Mouse (Mus musculus): ENCODE measurements around the gene Avl9. TPM values are rescaled to one million over a fixed set of nuclear protein-coding genes. Genes with fewer than 3 reads are reported as not detected.

Avl9 gene
- total RNA-seq, 2 experiments from 2014 or later: 34.7 to 37.4 TPM

DNA sequence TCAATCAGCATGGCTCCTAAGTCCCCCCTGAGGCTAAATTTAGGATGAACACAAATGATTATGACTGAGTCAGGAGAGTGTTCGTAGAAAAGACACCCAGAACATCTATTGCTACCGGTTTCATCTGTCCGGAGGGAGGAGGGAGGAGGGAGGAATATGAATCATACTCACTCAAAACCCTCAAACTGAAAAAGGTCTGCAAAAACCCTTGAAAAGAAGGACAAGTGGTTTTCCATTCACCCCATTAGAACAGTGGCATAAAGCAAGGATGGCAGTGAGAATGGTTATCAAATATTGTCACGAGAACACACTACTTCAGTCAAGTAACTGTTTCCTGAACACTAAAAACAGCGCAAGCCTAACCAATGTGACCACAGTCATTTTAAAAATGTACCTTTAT lies 70.4 kb downstream of the Avl9 start:
- intact Hi-C loops (cut with DNase I): no loop called here

GRCm38 (mm10) chr6:56787668-56788067 lies 73.0 kb downstream of the Avl9 start:
- DNase-seq (ENCODE audit: extremely low spot score in 1 of 2, low spot score in 2 of 2): no peak
- intact Hi-C loops (cut with DNase I): no loop called here

More for the DNA sequence above, 70.4 kb downstream of the Avl9 start:
- no peak for DNase-seq (ENCODE audit: extremely low spot score in 1 of 2, low spot score in 2 of 2)

GRCm38 (mm10) chr6:56789336-56789735 lies 74.6 kb downstream of the Avl9 start:
- intact Hi-C loops (cut with DNase I): no loop called here
- DNase-seq (ENCODE audit: extremely low spot score in 1 of 2, low spot score in 2 of 2): no peak

- intact Hi-C loops (cut with DNase I): no loop called here
- no peak for DNase-seq (ENCODE audit: extremely low spot score in 1 of 2, low spot score in 2 of 2)
These were observed 80.1 kb downstream of the Avl9 start for GRCm38 (mm10) chr6:56794834-56795233.

- no peak for DNase-seq (ENCODE audit: extremely low spot score in 1 of 2, low spot score in 2 of 2)
- intact Hi-C loops (cut with DNase I): no loop called here
These were observed 81.5 kb downstream of the Avl9 start for GRCm38 (mm10) chr6:56796232-56796631.

DNA sequence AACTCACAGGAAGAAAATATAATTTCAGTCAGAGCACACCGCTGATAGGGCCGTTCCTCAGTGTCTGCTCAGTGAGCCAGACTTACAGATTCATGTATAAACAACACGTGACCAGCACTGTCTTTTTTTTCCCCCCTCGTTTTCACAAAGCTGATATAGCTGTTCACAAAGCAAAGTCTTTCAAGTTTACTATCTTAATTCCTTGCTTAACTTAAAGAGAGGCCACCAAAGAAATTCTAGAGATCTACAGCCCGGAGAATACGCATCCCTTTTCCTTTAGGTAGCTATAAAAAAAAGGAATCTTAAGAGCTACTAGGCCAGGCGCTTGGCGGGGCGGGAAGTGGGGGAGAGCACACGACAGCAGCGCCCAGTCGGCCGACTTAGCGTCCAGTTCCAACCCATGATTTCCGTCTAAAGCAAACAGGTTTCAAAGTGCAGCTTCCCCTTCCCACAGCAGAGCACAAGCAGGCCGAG lies 82.0 kb downstream of the Avl9 start:
- intact Hi-C loops (cut with DNase I): no loop called here
- peak in 1 of 2 experiments; percentile 64 for DNase-seq (ENCODE audit: extremely low spot score in 1 of 2, low spot score in 2 of 2)

DNA sequence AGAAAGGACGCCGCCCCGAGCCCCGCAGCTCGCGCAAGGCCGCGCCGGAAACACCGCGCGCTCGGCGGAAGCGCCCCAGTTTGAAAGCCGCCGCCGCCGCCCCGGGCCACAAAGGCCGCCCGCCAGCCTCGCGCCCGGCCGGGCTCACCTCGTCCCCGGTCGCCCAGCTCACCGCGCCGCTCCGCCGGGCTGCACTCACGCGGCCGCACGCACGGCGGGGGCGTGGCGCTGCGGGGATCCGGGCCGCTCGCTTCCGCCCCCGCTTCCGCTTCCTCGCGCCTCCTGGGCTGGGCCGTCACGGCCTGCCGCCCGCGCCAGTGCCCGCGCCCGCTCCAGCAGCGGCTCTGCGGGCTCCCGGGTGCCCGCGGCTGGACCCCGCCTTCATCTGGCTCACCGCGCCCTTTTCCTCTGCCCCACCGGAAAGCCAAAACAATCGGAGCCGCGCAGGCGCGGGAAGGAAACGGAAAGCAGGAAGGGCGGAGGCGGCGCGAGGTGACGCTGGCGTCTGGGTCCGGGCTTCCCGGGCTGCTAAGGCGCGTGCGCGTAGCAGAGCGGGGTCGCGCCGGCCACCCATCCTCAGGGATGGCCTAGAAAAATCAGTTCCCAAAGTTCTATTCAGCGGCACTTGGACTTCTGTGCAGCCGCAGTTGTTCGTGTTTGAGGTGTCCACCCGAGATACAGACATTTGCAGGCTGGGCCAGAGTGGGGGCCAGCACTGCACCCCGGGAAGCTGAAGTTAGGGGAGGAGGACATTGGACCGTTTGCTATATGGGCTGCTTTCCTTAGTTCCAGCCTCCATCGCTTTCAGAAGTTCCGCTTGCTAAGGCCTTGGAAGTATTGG lies 82.8 kb downstream of the Avl9 start, which contains the start of gene Kbtbd2:
Kbtbd2 (minus strand) TSS at position 503 of the 841 bp plus-strand sequence.
- DNase-seq (ENCODE audit: extremely low spot score in 1 of 2, low spot score in 2 of 2): peak; percentile 89 to 97
- intact Hi-C loops (cut with DNase I): no loop called here

DNA sequence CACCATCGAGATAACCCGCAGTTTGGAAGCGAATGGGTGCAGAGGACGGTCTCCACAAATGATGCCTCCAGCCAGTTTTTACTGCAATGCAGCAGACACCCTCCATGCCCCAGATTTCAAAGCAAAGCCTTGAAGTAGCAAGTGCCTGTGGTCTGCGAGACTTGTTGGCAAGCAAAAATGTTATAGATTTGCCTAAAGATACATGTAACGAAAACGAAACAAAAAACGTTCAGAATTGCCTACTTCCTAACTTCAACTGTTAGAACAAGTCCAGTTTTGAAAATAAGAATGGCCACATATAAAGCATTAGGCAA lies 83.4 kb downstream of the Avl9 start:
- DNase-seq (ENCODE audit: extremely low spot score in 1 of 2, low spot score in 2 of 2): no peak
- intact Hi-C loops (cut with DNase I): no loop called here

DNA sequence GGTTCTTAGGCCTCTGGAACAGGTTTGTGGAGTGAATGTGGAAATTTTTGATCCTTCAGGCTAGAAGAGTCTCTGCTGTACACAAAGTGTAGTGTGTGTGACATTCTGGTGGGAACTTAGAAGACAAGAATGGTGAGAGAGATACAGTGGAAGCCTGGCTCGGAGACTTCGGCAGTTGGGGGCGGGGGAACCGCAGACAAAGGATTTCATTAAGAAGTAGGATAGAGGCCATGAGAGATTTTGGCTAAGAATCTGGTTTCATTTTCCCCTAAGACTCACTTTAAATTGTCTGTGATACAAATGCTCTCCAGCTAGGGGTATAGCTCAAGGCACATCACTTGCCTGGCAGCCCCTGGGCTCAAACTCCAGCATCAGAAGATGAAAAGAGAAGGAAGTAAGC lies 90.3 kb downstream of the Avl9 start:
- intact Hi-C loops (cut with DNase I): loop anchor here (5.0 kb wide), 2 partner anchors 672 to 767 kb away; no protein-coding TSS in a partner anchor
- no peak for DNase-seq (ENCODE audit: extremely low spot score in 1 of 2, low spot score in 2 of 2)

DNA sequence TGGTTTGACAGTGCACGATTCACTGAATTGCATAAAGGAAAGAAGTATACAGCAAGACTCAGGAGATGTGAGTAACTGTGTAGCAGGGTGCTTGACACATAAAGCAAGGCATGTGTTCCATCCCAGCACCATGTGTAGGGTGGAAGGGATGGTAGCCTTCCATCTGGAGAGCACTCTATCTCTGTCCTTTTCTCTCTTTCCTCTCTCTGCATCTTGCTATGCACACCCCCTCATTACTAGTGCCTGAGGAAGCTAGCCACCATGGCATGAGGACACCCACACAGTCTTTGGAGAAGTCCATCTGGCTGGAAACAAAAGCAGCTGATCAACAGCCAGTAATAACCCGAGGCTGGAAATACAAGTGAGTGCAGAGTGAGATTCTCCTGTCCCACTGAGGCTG lies 91.5 kb downstream of the Avl9 start:
- no peak for DNase-seq (ENCODE audit: extremely low spot score in 1 of 2, low spot score in 2 of 2)

DNA sequence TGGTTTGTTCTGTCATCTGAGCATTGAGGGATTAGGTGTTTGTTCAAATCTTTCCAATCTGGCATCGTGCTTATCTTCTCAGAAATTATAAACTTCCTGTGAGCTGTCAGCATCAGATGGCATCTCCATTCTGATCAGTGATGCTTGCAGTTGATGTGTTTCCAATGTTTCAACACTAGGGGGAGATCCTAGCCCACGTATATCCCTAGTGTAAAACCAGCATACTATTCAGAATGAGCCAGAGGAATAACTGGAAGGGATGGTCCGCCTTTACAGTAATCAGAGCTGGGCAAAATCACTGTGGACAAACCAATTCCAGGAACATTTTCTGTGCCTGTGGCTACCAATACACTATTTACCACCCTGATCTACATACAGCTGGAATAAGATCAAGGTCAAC lies 94.0 kb downstream of the Avl9 start:
- DNase-seq (ENCODE audit: extremely low spot score in 1 of 2, low spot score in 2 of 2): peak in 1 of 2 experiments; percentile 59
- intact Hi-C loops (cut with DNase I): loop anchor here (2.0 to 5.0 kb wide), 3 partner anchors 100 to 764 kb away; no protein-coding TSS in a partner anchor

More for the DNA sequence above, 91.5 kb downstream of the Avl9 start:
- intact Hi-C loops (cut with DNase I): loop anchor here (5.0 kb wide), 2 partner anchors 671 to 766 kb away; no protein-coding TSS in a partner anchor

Other genes starting within 250 kb of the Avl9 start
- gene Pde1c, start 145.8 kb upstream of the Avl9 start, total RNA-seq (2021): 1 to 10 TPM; 4.1 to 4.2 TPM
- gene Lsm5, start 10.2 kb upstream of the Avl9 start, total RNA-seq (2021): 10 to 100 TPM; 22.5 to 31.3 TPM
- gene Kbtbd2, start 82.9 kb downstream of the Avl9 start, total RNA-seq (2021): 10 to 100 TPM; 42.2 to 44.8 TPM
- 10 to 100 TPM; 29.5 to 30.6 TPM for gene Fkbp9, start 117.2 kb downstream of the Avl9 start, total RNA-seq (2021)
- 10 to 100 TPM; 57.4 to 65.7 TPM for gene Nt5c3, start 209.0 kb downstream of the Avl9 start, total RNA-seq (2021)
- gene Vmn1r4, start 209.1 kb downstream of the Avl9 start, total RNA-seq (2021): under 1 TPM; 0.55 to 0.60 TPM

Measured in left cerebral cortex, postnatal 10 days (tissue).